Mouse (Mus musculus) CH12.LX (cell line): ENCODE results near the gene Tnpo2. TPM values are rescaled to one million over a fixed set of nuclear protein-coding genes. Genes with fewer than 3 reads are reported as not detected.
A peak's percentile ranks its signal among the peaks of the same experiment; 100 is the strongest.

Experiments used
- DNase-seq: peaks from one replicate; pipeline ENCODE4 v3.0.0-alpha.2; 2013; ENCODE audit errors: extremely low read depth
- H3K27ac ChIP-seq: 2 replicates; pipeline ENCODE4 v1.5.1; 2012; ENCODE audit warnings: low read depth, mild to moderate bottlenecking, control low read depth, moderate library complexity; ENCODE audit not compliant: insufficient read depth
- H3K27me3 ChIP-seq: replicated peaks from 2 replicates; pipeline ENCODE3; 2012; ENCODE audit warnings: inconsistent platforms
- H3K36me3 ChIP-seq, 2 experiments: replicated peaks in 1 of 2; 2 replicates each; pipeline versions ENCODE3 to v1.6.1; 2012; ENCODE audit warnings: inconsistent platforms in 1 of 2, low read length in 1 of 2, mild to moderate bottlenecking in 1 of 2, mixed read lengths in 1 of 2, moderate library complexity in 1 of 2; ENCODE audit not compliant: control insufficient read depth in 1 of 2, insufficient read depth in 1 of 2
- H3K4me1 ChIP-seq, 2 experiments: 2 replicates each; pipeline ENCODE4 v1.6.1; 2012; ENCODE audit warnings: inconsistent platforms in 1 of 2, moderate library complexity in 1 of 2; ENCODE audit not compliant: insufficient read depth in 2 of 2, control insufficient read depth in 1 of 2
- H3K4me2 ChIP-seq: 2 replicates; pipeline ENCODE4 v1.6.1; 2012; ENCODE audit warnings: low read depth, mild to moderate bottlenecking, control low read depth; ENCODE audit not compliant: poor library complexity, insufficient read depth, severe bottlenecking
- H3K4me3 ChIP-seq, 3 experiments: fragments of 150-350 bp in 1 of 3; sonication (generic) in 1 of 3; replicated peaks in 1 of 3; 2 replicates each; pipeline versions ENCODE3 to v1.5.1; 2011 to 2012; ENCODE audit warnings: low read depth in 2 of 3, low read length in 2 of 3, mild to moderate bottlenecking in 2 of 3, moderate library complexity in 2 of 3, control low read depth in 1 of 3, improper control_type of control experiment in 1 of 3, inconsistent platforms in 1 of 3, mixed read lengths in 1 of 3; ENCODE audit not compliant: poor library complexity in 1 of 3
- H3K79me2 ChIP-seq: replicated peaks from 2 replicates; pipeline ENCODE4 v1.6.1; 2012; ENCODE audit warnings: mild to moderate bottlenecking, moderate library complexity; ENCODE audit not compliant: control insufficient read depth, poor library complexity, insufficient read depth, severe bottlenecking; ENCODE audit errors: extremely low read depth
- H3K9ac ChIP-seq: 2 replicates; pipeline ENCODE4 v1.6.1; 2012; ENCODE audit warnings: low read depth, mild to moderate bottlenecking, control low read depth, moderate library complexity; ENCODE audit not compliant: insufficient read depth
- H3K9me3 ChIP-seq: replicated peaks from 2 replicates; pipeline ENCODE3; 2012; ENCODE audit warnings: low read length, inconsistent platforms, mixed read lengths
- CHD1 ChIP-seq: IDR thresholded peaks from 2 replicates; pipeline ENCODE4 v1.6.1; 2012; ENCODE audit warnings: low read depth, low read length, improper control_type of control experiment, inconsistent platforms
- CHD2 ChIP-seq: IDR thresholded peaks from 2 replicates; pipeline ENCODE4 v1.6.1; 2011; ENCODE audit warnings: low read length, improper control_type of control experiment
- CTCF ChIP-seq, 2 experiments: IDR thresholded peaks in 1 of 2; conservative IDR thresholded peaks in 1 of 2; 2 replicates each; pipeline ENCODE4 v1.5.1; 2011 to 2012; ENCODE audit warnings: low read depth in 2 of 2, low read length in 2 of 2, improper control_type of control experiment in 1 of 2, inconsistent platforms in 1 of 2, mild to moderate bottlenecking in 1 of 2, moderate library complexity in 1 of 2
- E2F4 ChIP-seq: IDR thresholded peaks from 2 replicates; pipeline ENCODE4 v1.6.1; 2011; ENCODE audit warnings: low read depth, low read length, improper control_type of control experiment; ENCODE audit not compliant: insufficient replicate concordance
- ELF1 ChIP-seq: IDR thresholded peaks from 2 replicates; pipeline ENCODE4 v1.6.1; 2014; ENCODE audit warnings: low read depth, mild to moderate bottlenecking, inconsistent platforms, low read length, improper control_type of control experiment
- EP300 ChIP-seq: IDR thresholded peaks from 2 replicates; pipeline ENCODE4 v1.6.1; 2011; ENCODE audit warnings: low read length, improper control_type of control experiment
- ETS1 ChIP-seq: conservative IDR thresholded peaks from 2 replicates; pipeline ENCODE4 v1.6.1; 2012; ENCODE audit warnings: low read depth, mild to moderate bottlenecking, inconsistent platforms, low read length, improper control_type of control experiment, moderate library complexity
- GABPA ChIP-seq: IDR thresholded peaks from 2 replicates; pipeline ENCODE4 v1.6.1; 2012; ENCODE audit warnings: low read depth, low read length, improper control_type of control experiment, inconsistent platforms; ENCODE audit not compliant: insufficient replicate concordance
- IRF4 ChIP-seq: IDR thresholded peaks from 2 replicates; pipeline ENCODE4 v1.6.1; 2014; ENCODE audit warnings: low read depth, mild to moderate bottlenecking, inconsistent platforms, low read length, improper control_type of control experiment
- JUND ChIP-seq: conservative IDR thresholded peaks from 2 replicates; pipeline ENCODE4 v1.6.1; 2011; ENCODE audit warnings: low read depth, low read length, improper control_type of control experiment
- KAT2A ChIP-seq: IDR thresholded peaks from 2 replicates; pipeline ENCODE4 v1.6.1; 2012; ENCODE audit warnings: low read length, improper control_type of control experiment, inconsistent platforms; ENCODE audit not compliant: insufficient replicate concordance
- MAFK ChIP-seq: IDR thresholded peaks from 2 replicates; pipeline ENCODE4 v1.6.1; 2011; ENCODE audit warnings: low read length, improper control_type of control experiment; ENCODE audit not compliant: insufficient replicate concordance
- MAX ChIP-seq: IDR thresholded peaks from 2 replicates; pipeline ENCODE4 v1.6.1; 2011; ENCODE audit warnings: low read length, improper control_type of control experiment
- MEF2A ChIP-seq: IDR thresholded peaks from 2 replicates; pipeline ENCODE4 v1.6.1; 2014; ENCODE audit warnings: low read depth, mild to moderate bottlenecking, inconsistent platforms, low read length, improper control_type of control experiment, borderline replicate concordance
- MXI1 ChIP-seq: IDR thresholded peaks from 2 replicates; pipeline ENCODE4 v1.6.1; 2011; ENCODE audit warnings: mild to moderate bottlenecking, low read depth, low read length, improper control_type of control experiment
- NELFE ChIP-seq: IDR thresholded peaks from 2 replicates; pipeline ENCODE4 v1.6.1; 2011; ENCODE audit warnings: low read depth, low read length, improper control_type of control experiment
- POLR2A ChIP-seq: IDR thresholded peaks from 2 replicates; pipeline ENCODE4 v1.6.1; 2011; ENCODE audit warnings: low read depth, mild to moderate bottlenecking, improper control_type of control experiment, low read length
- POLR2AphosphoS2 ChIP-seq: IDR thresholded peaks from 2 replicates; pipeline ENCODE4 v1.6.1; 2011; ENCODE audit warnings: low read depth, low read length, improper control_type of control experiment
- RAD21 ChIP-seq: IDR thresholded peaks from 2 replicates; pipeline ENCODE4 v1.6.1; 2011; ENCODE audit warnings: low read depth, mild to moderate bottlenecking, low read length, improper control_type of control experiment, moderate library complexity
- RCOR1 ChIP-seq: conservative IDR thresholded peaks from 2 replicates; pipeline ENCODE4 v1.6.1; 2012; ENCODE audit warnings: low read depth, mild to moderate bottlenecking, inconsistent platforms, low read length, improper control_type of control experiment
- SIN3A ChIP-seq: IDR thresholded peaks from 2 replicates; pipeline ENCODE4 v1.6.1; 2012; ENCODE audit warnings: low read length, improper control_type of control experiment, inconsistent platforms
- SMC3 ChIP-seq: IDR thresholded peaks from 2 replicates; pipeline ENCODE4 v1.6.1; 2011; ENCODE audit warnings: low read depth, low read length, improper control_type of control experiment
- TCF12 ChIP-seq: IDR thresholded peaks from 2 replicates; pipeline ENCODE4 v1.6.1; 2014; ENCODE audit warnings: low read depth, mild to moderate bottlenecking, inconsistent platforms, low read length, improper control_type of control experiment
- UBTF ChIP-seq: IDR thresholded peaks from 2 replicates; pipeline ENCODE4 v1.6.1; 2012; ENCODE audit warnings: low read depth, mild to moderate bottlenecking, inconsistent platforms, low read length, improper control_type of control experiment, moderate library complexity
- USF1 ChIP-seq: IDR thresholded peaks from 2 replicates; pipeline ENCODE4 v1.6.1; 2014; ENCODE audit warnings: low read depth, mild to moderate bottlenecking, inconsistent platforms, low read length, improper control_type of control experiment
- USF2 ChIP-seq: conservative IDR thresholded peaks from 2 replicates; pipeline ENCODE4 v1.6.1; 2011; ENCODE audit warnings: low read depth, low read length, improper control_type of control experiment
- ZC3H11A ChIP-seq: IDR thresholded peaks from 2 replicates; pipeline ENCODE4 v1.6.1; 2012; ENCODE audit warnings: low read depth, mild to moderate bottlenecking, inconsistent platforms, low read length, improper control_type of control experiment
- ZKSCAN1 ChIP-seq: IDR thresholded peaks from 2 replicates; pipeline ENCODE4 v1.6.1; 2012; ENCODE audit warnings: low read depth, inconsistent platforms, low read length, improper control_type of control experiment, borderline replicate concordance
- ZNF384 ChIP-seq: IDR thresholded peaks from 2 replicates; pipeline ENCODE4 v1.6.1; 2012; ENCODE audit warnings: low read depth, low read length, improper control_type of control experiment, inconsistent platforms
- dilution Hi-C: fragments of 300-500 bp; cut with MboI; formaldehyde crosslinking; loops from 2 replicates; pipeline ENCODE4 v1.14.3; 2020; ENCODE audit warnings: low sequenced_read_pairs; ENCODE audit not compliant: extremely low pct_unique_long_range_greater_than_20kb, extremely low pct_ligation_motif_present
- in situ Hi-C: fragments of 300-500 bp; cut with MboI; formaldehyde crosslinking; loops from 3 replicates; pipeline ENCODE4 v1.14.3; 2019; ENCODE audit warnings: low sequenced_read_pairs, low pct_ligation_motif_present, low pct_unique_long_range_greater_than_20kb, mixed read lengths
- polyA plus RNA-seq: library from polyadenylated mRNA; unstranded; fragments of >175 nt; gene quantifications from 2 replicates; pipeline ENCODE4 v1.2.1, GENCODE M21; 2012; ENCODE audit warnings: low read depth; ENCODE audit not compliant: insufficient read length
- total RNA-seq, 2 experiments: library from RNA; depleted of rRNA; stranded (reverse); fragments of 300-350 nt in 1 of 2; fragments of >200 nt in 1 of 2; gene quantifications; 2 replicates each; pipeline ENCODE4 v1.2.3; 2012 to 2014

Gene Tnpo2
- total and polyA plus RNA-seq, 3 experiments: 36.3 to 57.0 (median 48.0) TPM

DNA sequence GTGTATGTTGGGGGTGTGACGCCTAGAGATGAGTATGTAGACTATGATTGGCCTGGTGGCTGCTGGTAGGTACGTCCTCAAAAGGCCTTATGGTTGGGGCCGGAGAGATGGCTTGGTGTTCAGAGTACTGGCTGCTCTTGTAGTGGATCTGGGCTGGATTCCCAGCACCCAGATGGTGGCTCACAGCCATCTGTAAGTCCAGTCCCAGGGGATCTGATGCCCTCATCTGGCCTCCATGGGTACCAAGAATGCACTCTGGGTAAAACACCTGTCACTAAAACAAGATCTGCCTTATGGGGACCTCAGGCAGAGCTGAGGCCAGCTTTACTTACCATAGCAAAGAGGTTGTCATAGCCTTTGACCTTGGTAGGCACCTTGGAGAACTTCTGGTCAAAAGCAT is 12.9 kb upstream of the Tnpo2 start:
- H3K4me3 ChIP-seq: peak overlapping the region in 1 of 3 experiments; percentile 78

GRCm38 (mm10) chr8:85025098-85025932 is 11.4 kb upstream of the Tnpo2 start, which contains the start of gene Asna1:
TSS of gene Asna1 (minus strand) at chr8:85025281.
- H3K27me3 ChIP-seq: no peaks in the 10 kb centered on the region
- peak within 1 kb of the TSS; percentile 91 for H3K9ac ChIP-seq
- H3K4me1 ChIP-seq: peaks cover 10 to 57% of the 10 kb centered on the region in 2 experiments
- dilution Hi-C loops (no loop called here), in situ Hi-C loops (loop anchor here (5.0 kb wide), 1 partner anchor 33 kb away; the partner anchor contains the start of gene Hook2)
- peaks cover 47% of the 10 kb centered on the region for H3K79me2 ChIP-seq
- H3K4me2 ChIP-seq: peak within 1 kb of the TSS; percentile 98
- DNase-seq: peak; percentile 97
- peak within 1 kb of the TSS; percentile 78 to 97 (median 95) for H3K4me3 ChIP-seq
- no peaks in the 10 kb centered on the region for H3K9me3 ChIP-seq
- peaks cover 46 to 56% of the 10 kb centered on the region in 2 experiments for H3K36me3 ChIP-seq
- H3K27ac ChIP-seq: peak within 1 kb of the TSS; percentile 25; the same call in 1 of the 2 replicates
- TF ChIP-seq EP300 (no peak), SIN3A (peak; percentile 97), ZNF384 (no peak), POLR2A (peak; percentile 77), SMC3 (no peak), CTCF (conservative IDR thresholded peaks at IDR 0.05 in 1 of 2, IDR thresholded peaks at IDR 0.05 in 1 of 2; ENCODE audit: low read depth in 2 of 2, low read length in 2 of 2) (no peak), ELF1 (peak; percentile 23; the same call in 1 of the 2 replicates), USF2 (peak; percentile 70), RAD21 (no peak), ETS1 (0 out of 2 replicates have a peak, but pooled peaks have one; percentile 20), MXI1 (peak; percentile 83), USF1 (peak; percentile 88), POLR2AphosphoS2 (no peak), NELFE (peak; percentile 71), IRF4 (no peak), E2F4 (no peak), KAT2A (no peak), CHD2 (peak; percentile 57; the same call in 1 of the 2 replicates), MAX (peak; percentile 93), ZC3H11A (no peak), CHD1 (peak; percentile 100), TCF12 (peak; percentile 52), JUND (no peak), UBTF (no peak), RCOR1 (peak; percentile 61; the same call in 1 of the 2 replicates), MAFK (no peak), ZKSCAN1 (no peak), GABPA (no peak)

More for the DNA sequence above, 12.9 kb upstream of the Tnpo2 start:
- no peak for DNase-seq
- no peak overlapping the region; the same call in 1 of the 2 replicates for H3K9ac ChIP-seq
- peaks cover 33% of the 10 kb centered on the region for H3K79me2 ChIP-seq
- in situ Hi-C loops (no loop called here), dilution Hi-C loops (no loop called here)
- peaks cover 48 to 56% of the 10 kb centered on the region in 2 experiments for H3K36me3 ChIP-seq
- no peak for TF ChIP-seq IRF4
- no peak for TF ChIP-seq UBTF
- TF ChIP-seq SIN3A: no peak
- TF ChIP-seq MAX: no peak
- no peak for TF ChIP-seq RAD21
- no peak for TF ChIP-seq MEF2A
- no peak for TF ChIP-seq KAT2A
- no peak for TF ChIP-seq GABPA
- peaks cover 7 to 43% of the 10 kb centered on the region in 2 experiments for H3K4me1 ChIP-seq
- no peaks in the 10 kb centered on the region for H3K27me3 ChIP-seq
- no peak overlapping the region for H3K27ac ChIP-seq
- H3K9me3 ChIP-seq: no peaks in the 10 kb centered on the region
- peak overlapping the region; percentile 84; the same call in 1 of the 2 replicates for H3K4me2 ChIP-seq
